Mouse (Mus musculus): ENCODE measurements around the gene Mrs2.

Gene Mrs2

GRCm38 (mm10) chr13:25019793-25020539 is at the start of gene Mrs2:
Gene Mrs2, minus strand, starts transcription at chr13:25020379.
- DNase-seq (ENCODE audit: low read depth, low spot score) = peak; percentile 73

GRCm38 (mm10) chr13:25069765-25070164 is 49.6 kb upstream of the Mrs2 start:
- DNase-seq (ENCODE audit: low read depth, low spot score) = no peak

GRCm38 (mm10) chr13:25067183-25067582 is 47.0 kb upstream of the Mrs2 start:
- DNase-seq (ENCODE audit: low read depth, low spot score) = no peak

GRCm38 (mm10) chr13:25066659-25067058 is 46.5 kb upstream of the Mrs2 start:
- no peak for DNase-seq (ENCODE audit: low read depth, low spot score)

- DNase-seq (ENCODE audit: low read depth, low spot score) = no peak
Measured at GRCm38 (mm10) chr13:25055873-25056667, 35.9 kb upstream of the Mrs2 start, which contains the start of gene Dcdc2a. Gene Dcdc2a, plus strand, starts transcription at chr13:25056004.

GRCm38 (mm10) chr13:25055111-25055554 is 35.0 kb upstream of the Mrs2 start:
- DNase-seq (ENCODE audit: low read depth, low spot score) = no peak

- DNase-seq (ENCODE audit: low read depth, low spot score) = no peak
Measured at GRCm38 (mm10) chr13:25052671-25053070, 32.5 kb upstream of the Mrs2 start.

GRCm38 (mm10) chr13:25039488-25039887 is 19.3 kb upstream of the Mrs2 start:
- no peak for DNase-seq (ENCODE audit: low read depth, low spot score)

- DNase-seq (ENCODE audit: low read depth, low spot score) = no peak
Measured at GRCm38 (mm10) chr13:25027114-25027425, 6.9 kb upstream of the Mrs2 start.

GRCm38 (mm10) chr13:25026409-25027113 is 6.4 kb upstream of the Mrs2 start:
- DNase-seq (ENCODE audit: low read depth, low spot score) = no peak

- DNase-seq (ENCODE audit: low read depth, low spot score) = peak; percentile 37
Measured at GRCm38 (mm10) chr13:25024655-25025054, 4.5 kb upstream of the Mrs2 start.

- no peak for DNase-seq (ENCODE audit: low read depth, low spot score)
Measured at GRCm38 (mm10) chr13:25023129-25023528, 3.0 kb upstream of the Mrs2 start.

- no peak for DNase-seq (ENCODE audit: low read depth, low spot score)
Measured at GRCm38 (mm10) chr13:25022386-25022785, 2.2 kb upstream of the Mrs2 start.

- DNase-seq (ENCODE audit: low read depth, low spot score) = no peak
Measured at GRCm38 (mm10) chr13:25020540-25020892, 337 bp upstream of the Mrs2 start.

- no peak for DNase-seq (ENCODE audit: low read depth, low spot score)
Measured at GRCm38 (mm10) chr13:25018316-25018715, 1.9 kb downstream of the Mrs2 start.

- DNase-seq (ENCODE audit: low read depth, low spot score) = no peak
Measured at GRCm38 (mm10) chr13:25007115-25007514, 13.1 kb downstream of the Mrs2 start.

GRCm38 (mm10) chr13:25002965-25003364 is 17.2 kb downstream of the Mrs2 start:
- DNase-seq (ENCODE audit: low read depth, low spot score) = peak; percentile 49

- DNase-seq (ENCODE audit: low read depth, low spot score) = no peak
Measured at GRCm38 (mm10) chr13:24999538-24999937, 20.6 kb downstream of the Mrs2 start.

- DNase-seq (ENCODE audit: low read depth, low spot score) = no peak
Measured at GRCm38 (mm10) chr13:24993160-24993559, 27.0 kb downstream of the Mrs2 start.

- DNase-seq (ENCODE audit: low read depth, low spot score) = no peak
Measured at GRCm38 (mm10) chr13:24989006-24989405, 31.2 kb downstream of the Mrs2 start.

GRCm38 (mm10) chr13:24988391-24988790 is 31.8 kb downstream of the Mrs2 start:
- peak; percentile 67 for DNase-seq (ENCODE audit: low read depth, low spot score)

- no peak for DNase-seq (ENCODE audit: low read depth, low spot score)
Measured at GRCm38 (mm10) chr13:24985435-24985834, 34.7 kb downstream of the Mrs2 start.

Data from 3T3-L1 (cell line).